Mouse (Mus musculus) gastrocnemius, postnatal 14 days (tissue): Measurements from ENCODE around the gene Tnks1bp1. TPM values are rescaled to one million over a fixed set of nuclear protein-coding genes. Genes with fewer than 3 reads are reported as not detected.

Experiments used
- DNase-seq: peaks from one replicate; pipeline ENCODE4 v3.0.0; 2021; ENCODE audit warnings: mixed read lengths
- intact Hi-C: fragments of 180-260 bp; cut with DNase I; formaldehyde crosslinking; loops from one replicate; pipeline ENCODE4 v1.15.1; 2025; ENCODE audit warnings: low total_unique reads
- total RNA-seq, 2 experiments: library from RNA; stranded (reverse); gene quantifications; 2 replicates each; pipeline ENCODE4 v1.2.3; 2021

The Tnks1bp1 gene
- total RNA-seq, 2 experiments from 2014 or later = 47.3 to 48.5 TPM

GRCm38 (mm10) chr2:85068626-85069025 is 20.8 kb downstream of the Tnks1bp1 start:
- no peak for DNase-seq
- intact Hi-C loops = no loop called here

DNA sequence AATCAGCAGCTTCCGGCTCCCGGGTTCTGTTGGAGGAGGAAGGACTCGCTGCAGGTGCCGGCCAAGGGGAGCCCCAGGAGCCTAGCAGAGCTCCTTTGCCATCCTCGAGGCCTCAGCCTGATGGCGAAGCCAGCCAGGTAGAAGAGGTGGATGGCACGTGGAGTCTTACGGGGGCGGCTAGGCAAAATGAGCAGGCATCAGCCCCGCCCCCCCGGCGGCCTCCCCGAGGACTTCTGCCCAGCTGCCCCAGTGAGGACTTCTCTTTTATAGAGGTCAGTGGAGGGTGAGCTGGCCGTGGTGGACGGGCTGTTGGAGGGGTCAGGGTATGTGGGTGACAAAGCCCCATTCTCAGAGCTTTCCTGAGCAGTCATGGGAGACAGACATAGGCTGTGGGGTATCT is 22.3 kb downstream of the Tnks1bp1 start:
- intact Hi-C loops = no loop called here
- DNase-seq = no peak

GRCm38 (mm10) chr2:85071921-85072320 is 24.1 kb downstream of the Tnks1bp1 start:
- intact Hi-C loops = no loop called here
- no peak for DNase-seq

DNA sequence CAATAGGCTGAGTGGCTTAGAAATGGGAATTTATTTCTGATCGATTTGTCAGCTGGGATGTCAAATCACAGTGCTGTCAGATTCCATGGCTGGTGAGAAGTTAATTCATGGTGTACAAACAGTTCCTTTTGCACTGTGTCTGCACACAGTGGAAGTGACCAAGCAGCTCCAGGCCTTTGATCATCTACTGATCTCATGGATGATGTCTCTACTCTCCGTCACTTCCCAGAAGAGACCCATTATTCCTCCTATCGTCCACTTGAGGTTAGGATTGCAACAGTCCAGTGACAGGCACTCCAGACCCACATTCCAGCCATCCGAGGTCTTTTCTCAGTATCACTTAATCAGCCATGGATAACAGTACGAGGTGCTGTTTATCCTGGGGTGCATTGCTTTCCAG is 25.9 kb downstream of the Tnks1bp1 start:
- intact Hi-C loops = no loop called here
- no peak for DNase-seq

GRCm38 (mm10) chr2:85088716-85089646 is 41.2 kb downstream of the Tnks1bp1 start:
- peak; percentile 19 for DNase-seq
- intact Hi-C loops = no loop called here

DNA sequence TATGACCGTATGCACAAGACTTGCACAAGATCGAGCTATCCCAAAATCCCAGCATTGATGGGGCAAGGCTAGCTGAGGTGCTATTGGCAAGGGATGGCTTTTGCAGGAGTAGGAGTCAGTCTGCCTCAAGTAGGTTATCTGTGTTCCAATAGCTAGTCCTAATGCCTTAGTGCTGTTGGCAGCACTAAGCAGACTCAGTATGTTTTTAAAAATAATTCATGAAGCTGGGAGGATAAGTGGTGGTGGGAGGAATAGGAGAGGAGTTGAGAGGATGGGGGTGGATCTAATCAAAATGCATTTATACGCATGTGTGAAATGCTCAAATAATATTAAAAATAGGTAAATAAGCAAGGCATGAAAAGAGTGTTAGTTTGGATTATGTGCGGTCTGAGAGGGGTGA is 43.5 kb downstream of the Tnks1bp1 start:
- intact Hi-C loops = no loop called here
- no peak for DNase-seq

DNA sequence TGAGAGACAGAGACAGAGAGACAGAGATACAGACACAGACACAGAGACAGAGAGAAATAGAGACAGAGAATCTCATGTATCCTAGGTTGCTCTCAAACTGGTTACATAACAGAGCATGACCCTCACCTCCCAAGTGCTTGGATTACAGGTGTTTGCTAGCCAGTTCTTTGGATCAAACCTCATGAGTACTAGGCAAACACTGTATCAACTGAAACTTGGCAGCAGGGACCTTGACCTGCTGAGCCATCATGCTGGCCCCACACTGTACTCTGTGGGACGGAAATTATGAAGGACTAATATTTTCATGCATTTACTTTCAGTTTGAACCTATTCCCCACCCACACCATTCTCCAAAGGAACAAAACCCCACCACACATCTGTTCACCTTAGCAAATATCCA is 45.6 kb downstream of the Tnks1bp1 start:
- no peak for DNase-seq
- intact Hi-C loops = no loop called here

DNA sequence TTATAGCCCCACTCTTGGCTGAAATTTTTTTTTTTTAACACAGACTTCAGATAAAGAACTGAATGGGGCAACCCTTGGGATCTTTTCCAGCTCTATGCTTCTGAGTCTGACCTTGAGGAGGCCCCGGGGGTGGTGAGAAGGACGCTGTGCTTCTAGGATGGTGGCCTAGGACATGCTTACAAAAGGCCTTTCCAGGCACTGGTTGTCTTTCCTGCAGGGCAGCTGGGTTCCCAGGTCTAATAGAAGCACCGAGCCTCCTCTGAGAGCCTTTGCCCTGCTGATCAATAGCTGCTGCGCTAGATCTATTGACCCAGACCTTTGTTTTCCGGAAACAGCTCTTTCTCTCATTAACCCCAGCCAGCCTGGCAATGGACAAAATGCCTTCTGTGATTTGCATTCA is 48.1 kb downstream of the Tnks1bp1 start:
- no peak for DNase-seq
- intact Hi-C loops = no loop called here

GRCm38 (mm10) chr2:85098014-85098413 is 50.2 kb downstream of the Tnks1bp1 start:
- intact Hi-C loops = no loop called here

GRCm38 (mm10) chr2:85098824-85099511 is 51.1 kb downstream of the Tnks1bp1 start:
- DNase-seq = peak; percentile 64
- intact Hi-C loops = no loop called here

More at GRCm38 (mm10) chr2:85098014-85098413, 50.2 kb downstream of the Tnks1bp1 start:
- no peak for DNase-seq

GRCm38 (mm10) chr2:85103201-85103600 is 55.4 kb downstream of the Tnks1bp1 start:
- DNase-seq = no peak
- intact Hi-C loops = no loop called here

DNA sequence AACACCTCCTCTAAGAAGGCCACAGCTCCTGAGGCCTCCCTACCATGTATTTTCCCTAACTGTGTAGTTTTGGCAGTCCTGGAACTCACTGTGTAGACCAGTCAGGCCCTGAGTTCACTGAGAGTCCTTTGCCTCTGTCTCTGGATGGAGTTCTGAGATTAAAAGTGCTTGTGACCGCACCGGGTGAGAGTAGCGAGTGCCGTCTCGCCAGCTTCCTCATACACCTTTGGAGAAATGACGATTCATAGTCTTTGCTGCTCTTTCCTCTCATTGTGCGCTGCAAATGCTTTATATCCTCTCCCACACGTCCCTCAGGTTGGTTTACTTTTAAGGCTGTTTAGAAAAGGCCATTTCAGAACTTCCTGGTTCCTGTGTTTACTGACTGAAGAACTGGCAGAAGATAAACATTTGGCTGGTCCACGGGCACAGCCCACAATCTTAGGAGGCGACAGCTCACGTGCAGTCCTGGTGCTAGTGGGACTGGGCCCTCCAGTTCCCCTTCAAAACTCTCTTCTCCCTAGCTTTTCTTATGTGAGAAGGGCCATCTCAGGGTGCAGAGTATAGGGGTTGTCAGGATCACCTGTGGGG is 57.7 kb downstream of the Tnks1bp1 start:
- intact Hi-C loops = no loop called here
- no peak for DNase-seq

DNA sequence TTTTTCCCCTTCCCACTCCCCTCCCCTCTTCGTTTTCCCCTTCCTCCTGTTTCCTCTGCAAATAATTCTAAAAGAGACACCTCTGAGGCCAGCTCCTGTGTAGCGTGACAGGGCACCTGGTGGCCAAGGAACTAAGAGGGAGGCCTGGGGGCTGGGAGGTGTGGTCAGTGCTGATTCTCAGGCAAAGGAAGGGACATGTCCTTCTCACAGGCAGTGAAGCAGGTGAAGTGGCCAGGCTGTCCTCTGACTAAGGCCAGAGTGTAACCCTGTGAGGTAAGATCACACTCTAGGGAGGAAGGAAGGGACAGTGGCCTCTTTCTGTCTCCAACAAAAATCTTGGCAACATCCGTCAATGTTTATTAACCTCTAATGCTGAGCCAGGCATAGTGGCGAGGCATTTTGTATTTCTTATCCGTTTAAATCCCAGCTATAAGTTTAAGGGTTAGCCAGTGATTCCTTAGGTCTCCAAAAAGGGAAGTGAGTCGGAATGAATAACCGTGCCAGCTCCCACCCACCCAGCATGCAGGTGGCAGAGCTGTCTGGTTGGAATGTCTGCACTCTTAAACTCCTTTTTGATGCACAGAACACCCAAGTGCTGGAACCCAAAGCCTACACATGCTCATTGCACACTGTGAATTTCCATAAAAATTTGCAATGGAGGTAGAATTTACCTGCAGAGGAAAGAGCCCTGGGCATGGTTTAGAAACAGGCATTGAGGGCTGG is 58.4 kb downstream of the Tnks1bp1 start:
- DNase-seq = no peak
- intact Hi-C loops = no loop called here

GRCm38 (mm10) chr2:85106941-85107340 is 59.1 kb downstream of the Tnks1bp1 start:
- no peak for DNase-seq
- intact Hi-C loops = no loop called here

DNA sequence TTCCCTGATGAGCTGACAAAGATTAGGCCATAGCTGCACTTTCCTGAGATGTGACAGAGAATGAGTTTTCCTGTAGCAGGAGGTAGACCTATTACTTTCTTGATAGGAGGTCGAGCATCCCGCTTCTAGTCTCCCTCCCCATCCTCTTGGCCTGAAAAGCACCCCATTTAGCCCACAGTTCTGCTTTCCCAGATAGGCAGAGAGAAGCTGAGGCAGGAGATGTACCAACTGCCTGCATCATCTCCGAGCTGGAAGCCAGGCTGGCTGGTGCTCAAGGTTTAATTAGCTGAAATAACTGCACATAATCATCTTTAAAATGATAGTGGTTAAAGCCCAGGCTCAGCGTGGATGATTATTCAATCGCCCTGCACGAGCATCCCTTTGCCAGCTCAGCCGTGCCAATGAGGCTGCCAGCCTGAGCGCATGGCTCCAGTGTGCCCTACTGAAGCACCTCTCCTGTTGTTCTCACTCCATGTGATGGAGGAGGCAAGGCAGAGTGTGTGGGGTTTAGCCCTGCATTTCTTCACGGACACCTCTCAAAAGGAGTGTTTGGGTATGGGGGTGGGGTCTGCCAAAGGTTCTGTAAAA is 62.6 kb downstream of the Tnks1bp1 start:
- DNase-seq = no peak

More for the DNA sequence above, 62.6 kb downstream of the Tnks1bp1 start:
- intact Hi-C loops = no loop called here
